Mouse (Mus musculus) heart, embryonic 14.5 days (tissue): ENCODE measurements around the gene Cpox. TPM values are rescaled to one million over a fixed set of nuclear protein-coding genes. Genes with fewer than 3 reads are reported as not detected.

Experiments
- ATAC-seq: fragments of 200-750 bp; cut with Nextera tagmentation; 2 replicates; pipeline ENCODE4 v1.8.0; 2017; ENCODE audit warnings: low read depth, moderate TSS enrichment; ENCODE audit not compliant: insufficient number of reproducible peaks, insufficient read depth, low FRiP score
- H3K27ac ChIP-seq, 2 experiments: fragments of 200-500 bp in 1 of 2; fragments of 300-500 bp in 1 of 2; sonication (generic) in 1 of 2; replicated peaks in 1 of 2; 2 replicates each; pipeline ENCODE4 v1.5.1; 2012 to 2014; ENCODE audit warnings: low read depth in 2 of 2, low read length in 2 of 2, control low read depth in 1 of 2, mild to moderate bottlenecking in 1 of 2, mixed read lengths in 1 of 2; ENCODE audit not compliant: control insufficient read depth in 1 of 2, insufficient read depth in 1 of 2
- H3K27me3 ChIP-seq: fragments of 300-500 bp; sonication (generic); 2 replicates; pipeline ENCODE4 v1.6.1; 2014; ENCODE audit warnings: mild to moderate bottlenecking, low read length, control low read depth; ENCODE audit not compliant: control insufficient read depth, insufficient read depth
- H3K36me3 ChIP-seq: fragments of 300-500 bp; sonication (generic); 2 replicates; pipeline ENCODE4 v1.6.1; 2014; ENCODE audit warnings: mild to moderate bottlenecking, control low read depth, low read length, mixed read lengths; ENCODE audit not compliant: control insufficient read depth, insufficient read depth
- H3K4me1 ChIP-seq, 2 experiments: fragments of 200-500 bp in 1 of 2; fragments of 300-500 bp in 1 of 2; sonication (generic) in 1 of 2; 2 replicates each; pipeline ENCODE4 v1.6.1; 2012 to 2014; ENCODE audit warnings: low read length in 2 of 2, control low read depth in 1 of 2, mixed read lengths in 1 of 2; ENCODE audit not compliant: control insufficient read depth in 2 of 2, insufficient read depth in 2 of 2
- H3K4me2 ChIP-seq: fragments of 300-500 bp; sonication (generic); 2 replicates; pipeline ENCODE4 v1.6.1; 2014; ENCODE audit warnings: mild to moderate bottlenecking, low read length
- H3K4me3 ChIP-seq, 2 experiments: fragments of 200-500 bp in 1 of 2; fragments of 300-500 bp in 1 of 2; sonication (generic) in 1 of 2; 2 replicates each; pipeline ENCODE4 v1.5.1; 2012 to 2014; ENCODE audit warnings: low read length in 2 of 2, mild to moderate bottlenecking in 2 of 2, control low read depth in 1 of 2, low read depth in 1 of 2, moderate library complexity in 1 of 2; ENCODE audit not compliant: control insufficient read depth in 1 of 2, insufficient read depth in 1 of 2
- H3K9ac ChIP-seq: fragments of 300-500 bp; sonication (generic); 2 replicates; pipeline ENCODE4 v1.6.1; 2014; ENCODE audit warnings: mild to moderate bottlenecking, low read length
- H3K9me3 ChIP-seq: fragments of 300-500 bp; sonication (generic); 2 replicates; pipeline ENCODE4 v1.6.1; 2016; ENCODE audit warnings: low read length, control low read depth; ENCODE audit not compliant: control insufficient read depth
- WGBS: fragments of 180-500 bp; shearing (Covaris S2); extraction: QIAGEN DNeasy Blood & Tissue Kit; methylation state at CpG from one replicate; pipeline ENCODE4 v1.1.7; 2014; 5-methylcytosine and 5-hydroxymethylcytosine counted together
- polyA plus RNA-seq: library from polyadenylated mRNA; unstranded; fragments of >200 nt; fragmentation: Nextera tagmentation; extraction: Ambion mirVana; gene quantifications from 2 replicates; pipeline ENCODE4 v1.2.1, GENCODE M21; 2014

The Cpox gene
- polyA plus RNA-seq, 1 experiment from 2014 or later, result 41.3 TPM

GRCm38 (mm10) chr16:58700174-58700573 is 30.1 kb downstream of the Cpox start:
- Histone ChIP-seq H3K9me3 (no peaks in the 10 kb centered on the region), H3K9ac (no peak overlapping the region), H3K36me3 (no peaks in the 10 kb centered on the region), H3K27ac (no peak overlapping the region), H3K27me3 (no peaks in the 10 kb centered on the region), H3K4me3 (no peak overlapping the region), H3K4me1 (peaks cover 2 to 11% of the 10 kb centered on the region in 2 experiments), H3K4me2 (no peak overlapping the region)
- 82% methylated on average over 6 of the region's 6 CpGs for WGBS
- ATAC-seq, result no peak

DNA sequence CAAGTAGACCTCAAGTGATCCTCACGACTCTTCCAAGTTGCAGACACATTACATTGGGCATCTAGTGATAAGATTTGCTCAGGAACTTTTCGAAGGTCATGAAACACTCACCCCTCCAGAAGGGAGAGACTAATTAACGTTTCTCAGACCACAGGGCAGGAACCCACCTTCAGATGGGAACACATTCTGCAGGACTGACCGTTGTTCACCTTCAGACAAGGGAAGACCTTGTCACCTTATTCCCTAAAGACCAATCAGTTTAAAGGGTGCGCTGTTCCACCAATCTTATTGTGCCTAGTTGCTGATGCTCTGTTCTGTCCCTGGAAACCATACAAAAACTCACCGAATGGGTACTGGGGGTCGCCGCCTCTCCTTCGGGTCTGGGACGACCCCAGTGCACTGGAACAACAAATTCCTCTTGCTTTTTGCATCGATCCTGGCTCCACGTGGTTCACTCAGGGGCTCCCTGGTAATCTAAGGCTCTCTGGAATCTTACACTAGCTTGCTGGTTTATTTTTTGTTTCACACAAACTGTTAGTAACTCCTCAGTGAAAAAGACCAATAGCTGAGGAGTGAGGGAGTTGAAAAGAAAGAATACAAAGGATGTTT is 30.8 kb downstream of the Cpox start:
- 71% methylated on average over 12 of the region's 12 CpGs for WGBS
- Histone ChIP-seq H3K27ac (no peak overlapping the region), H3K36me3 (no peaks in the 10 kb centered on the region), H3K4me3 (no peak overlapping the region), H3K27me3 (no peaks in the 10 kb centered on the region), H3K4me1 (peaks cover 2 to 11% of the 10 kb centered on the region in 2 experiments), H3K4me2 (no peak overlapping the region), H3K9me3 (no peaks in the 10 kb centered on the region), H3K9ac (no peak overlapping the region)
- ATAC-seq, result no peak

DNA sequence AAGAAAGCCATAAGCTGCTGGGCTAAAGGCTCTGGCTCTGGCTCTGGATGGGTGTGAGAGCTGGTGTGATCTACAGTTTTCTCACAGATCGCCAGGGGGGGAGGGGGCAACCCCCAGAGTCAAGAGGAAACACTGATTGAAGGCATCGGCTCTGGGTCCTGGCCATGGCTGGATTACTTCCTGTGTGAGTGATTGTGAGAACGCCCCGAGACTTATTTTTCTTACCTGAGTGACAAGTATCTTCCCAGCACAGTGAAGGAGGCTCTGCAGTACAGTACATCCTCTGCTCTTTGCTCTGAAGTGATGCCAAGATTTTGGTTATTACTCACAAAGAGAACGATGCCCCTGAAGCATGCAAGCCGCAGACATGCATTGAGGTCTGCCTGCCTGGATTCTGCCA is 31.7 kb downstream of the Cpox start:
- Histone ChIP-seq H3K4me3 (no peak overlapping the region), H3K27me3 (no peaks in the 10 kb centered on the region), H3K4me1 (peaks cover 2 to 11% of the 10 kb centered on the region in 2 experiments), H3K9ac (no peak overlapping the region), H3K9me3 (no peaks in the 10 kb centered on the region), H3K36me3 (no peaks in the 10 kb centered on the region), H3K27ac (no peak overlapping the region), H3K4me2 (no peak overlapping the region)
- ATAC-seq, result no peak
- 45% methylated on average over 6 of the region's 6 CpGs for WGBS

DNA sequence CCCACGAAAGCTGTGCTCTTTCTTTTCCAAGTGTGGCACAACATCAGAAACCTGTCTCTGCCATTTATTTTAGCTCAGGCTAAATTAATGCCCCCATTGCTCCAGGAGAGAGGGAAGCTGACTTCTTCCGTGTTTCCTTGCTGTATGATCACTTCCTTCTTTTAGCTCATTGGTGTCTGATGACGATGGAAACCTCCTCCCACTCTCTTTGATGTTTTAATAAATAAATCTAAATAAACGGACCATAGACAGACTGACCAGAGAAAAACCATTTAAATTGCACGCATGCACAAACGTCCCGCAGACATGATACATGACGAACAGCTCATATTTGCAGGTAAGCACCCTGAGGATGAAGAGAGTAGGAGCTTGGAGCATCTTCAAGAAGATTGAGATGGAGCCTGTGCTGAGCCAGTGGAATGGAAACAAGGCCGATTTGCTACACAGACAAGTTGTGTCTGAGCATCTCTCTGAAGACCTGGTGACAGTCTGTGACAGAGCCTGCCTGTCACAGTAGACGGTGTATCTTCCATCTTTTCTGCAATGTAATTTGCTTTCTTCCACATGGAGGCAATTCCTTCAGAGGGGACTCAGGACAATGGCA is 32.3 kb downstream of the Cpox start:
- 75% methylated on average over 10 of the region's 10 CpGs for WGBS
- Histone ChIP-seq H3K4me1 (peaks cover 2 to 11% of the 10 kb centered on the region in 2 experiments), H3K9me3 (no peaks in the 10 kb centered on the region), H3K9ac (no peak overlapping the region), H3K27me3 (no peaks in the 10 kb centered on the region), H3K36me3 (no peaks in the 10 kb centered on the region), H3K27ac (no peak overlapping the region), H3K4me2 (no peak overlapping the region), H3K4me3 (no peak overlapping the region)
- ATAC-seq, result no peak

DNA sequence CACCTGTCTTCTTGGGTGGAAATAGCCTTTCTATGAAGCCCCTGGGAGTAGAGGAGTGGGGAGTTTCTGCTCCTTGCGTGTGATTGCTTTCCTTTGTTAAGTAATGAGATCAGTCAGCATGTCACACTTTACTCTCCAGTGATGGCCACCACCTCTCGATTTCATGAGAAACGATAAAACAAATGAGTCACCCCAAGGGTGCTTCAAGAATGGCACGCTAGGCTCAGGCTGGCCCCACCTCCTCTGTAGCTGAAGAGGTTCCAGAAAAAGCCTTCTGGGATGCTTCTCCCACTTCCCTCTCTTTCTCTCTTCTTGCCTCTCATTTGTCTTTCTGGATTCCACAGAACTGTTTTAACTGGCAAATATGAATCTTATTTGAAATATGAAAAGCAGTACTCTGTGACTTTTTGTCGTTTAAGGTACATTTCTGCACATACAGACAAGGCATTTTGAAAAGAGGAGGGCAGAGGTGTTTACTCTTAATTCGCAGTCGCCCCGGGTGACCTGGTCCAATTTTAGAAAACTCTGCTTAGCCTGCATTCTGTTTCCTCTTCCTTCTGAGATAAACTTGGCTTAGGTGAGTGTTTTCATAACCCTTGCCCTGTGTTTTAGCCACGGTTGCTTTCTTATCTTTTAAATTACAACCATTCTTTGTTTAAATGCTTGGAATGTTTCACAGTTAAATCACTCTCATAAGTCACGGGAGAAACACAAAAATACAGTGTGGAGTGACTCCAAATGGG is 33.5 kb downstream of the Cpox start:
- WGBS, result 7% methylated on average over 10 of the region's 10 CpGs
- ATAC-seq, result no peak

GRCm38 (mm10) chr16:58704999-58705398 is 34.9 kb downstream of the Cpox start:
- Histone ChIP-seq H3K4me2 (no peak overlapping the region), H3K27ac (no peak overlapping the region), H3K9me3 (no peaks in the 10 kb centered on the region), H3K4me1 (peaks cover 2 to 11% of the 10 kb centered on the region in 2 experiments), H3K27me3 (no peaks in the 10 kb centered on the region), H3K4me3 (no peak overlapping the region), H3K36me3 (no peaks in the 10 kb centered on the region), H3K9ac (no peak overlapping the region)
- no peak for ATAC-seq

More for the DNA sequence above, 33.5 kb downstream of the Cpox start:
- Histone ChIP-seq H3K27ac (peak overlapping the region in 1 of 2 experiments; percentile 22; a peak in 3 of 4 replicates), H3K4me2 (peak overlapping the region; percentile 45), H3K36me3 (no peaks in the 10 kb centered on the region), H3K9me3 (no peaks in the 10 kb centered on the region), H3K4me1 (peaks cover 2 to 11% of the 10 kb centered on the region in 2 experiments), H3K27me3 (no peaks in the 10 kb centered on the region), H3K9ac (no peak overlapping the region), H3K4me3 (no peak overlapping the region)

- no peak overlapping the region for H3K27ac ChIP-seq
- 88% methylated on average over 4 of the region's 4 CpGs for WGBS
- ATAC-seq, result no peak
- no peaks in the 10 kb centered on the region for H3K36me3 ChIP-seq
- H3K9ac ChIP-seq, result no peak overlapping the region
- H3K4me2 ChIP-seq, result no peak overlapping the region
- peaks cover 2 to 11% of the 10 kb centered on the region in 2 experiments; a peak in 3 of 4 replicates for H3K4me1 ChIP-seq
- H3K4me3 ChIP-seq, result no peak overlapping the region
- H3K27me3 ChIP-seq, result no peaks in the 10 kb centered on the region
- no peaks in the 10 kb centered on the region for H3K9me3 ChIP-seq
Observed at GRCm38 (mm10) chr16:58707276-58707905, 37.3 kb downstream of the Cpox start.
